Mouse (Mus musculus): ENCODE measurements around the gene Lsm4.
A peak's percentile ranks its signal among the peaks of the same experiment; 100 is the strongest.

Lsm4 gene

DNA sequence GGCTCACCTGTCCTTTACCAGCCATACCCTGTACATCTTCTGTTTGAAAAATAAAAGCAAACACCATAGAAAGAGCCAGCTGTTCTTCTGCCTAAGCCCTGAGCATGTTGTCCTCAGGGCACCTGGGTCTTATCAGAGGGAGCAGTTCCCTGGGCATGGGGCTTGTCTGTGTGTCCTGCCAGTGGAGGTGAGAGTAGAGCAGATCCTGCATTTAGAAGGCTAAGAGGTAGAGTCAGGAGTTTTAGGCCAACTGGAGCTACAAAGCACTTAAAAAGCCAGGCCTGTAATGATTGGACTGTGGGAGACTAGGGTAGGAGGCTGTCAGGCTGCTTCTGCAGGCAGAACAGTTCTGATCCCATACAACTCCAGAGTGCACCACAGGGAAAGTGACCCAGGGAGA lies 5.6 kb downstream of the Lsm4 start:
- no peak for DNase-seq (ENCODE audit: low read depth, low spot score)

DNA sequence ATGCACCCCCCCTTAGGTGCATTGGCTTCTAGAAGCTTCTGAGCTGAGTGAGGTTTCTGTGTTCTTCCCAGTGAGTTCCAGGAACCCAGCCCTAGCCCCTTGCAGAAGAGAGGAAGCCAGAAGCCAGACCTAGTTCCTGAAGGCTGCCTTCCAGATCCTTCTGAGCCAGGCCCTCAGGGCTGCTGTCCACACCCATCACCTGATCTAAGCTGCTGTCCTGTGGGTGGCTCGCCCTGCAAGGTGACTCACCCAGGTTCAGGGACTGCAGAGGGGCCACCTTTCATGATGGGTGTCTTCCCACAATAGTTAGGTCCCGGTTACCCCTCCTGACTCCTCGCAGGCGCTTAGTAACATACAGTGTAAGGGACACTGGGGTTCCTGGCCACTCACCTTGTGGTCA lies 6.4 kb downstream of the Lsm4 start:
- DNase-seq (ENCODE audit: low read depth, low spot score): peak; percentile 55

DNA sequence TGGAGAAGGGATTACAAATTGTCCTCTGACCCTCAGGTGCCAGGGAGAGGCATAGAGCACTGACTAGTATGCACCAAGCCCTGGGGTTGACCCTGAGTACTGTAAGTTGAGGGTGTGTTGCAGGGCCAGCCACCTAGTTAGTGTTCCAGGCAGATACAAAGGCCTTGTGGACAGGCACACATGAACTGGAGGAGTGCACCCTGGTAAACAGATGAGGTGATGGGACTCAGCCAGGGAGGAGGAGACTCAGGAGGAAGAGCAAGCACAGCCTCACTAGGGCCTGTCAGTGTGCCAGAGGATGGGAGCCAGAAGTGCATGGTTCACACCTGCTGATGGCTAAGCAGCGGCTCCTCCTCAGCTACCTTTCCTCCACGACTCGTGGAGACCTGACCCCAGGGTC lies 7.0 kb downstream of the Lsm4 start:
- DNase-seq (ENCODE audit: low read depth, low spot score): no peak

DNA sequence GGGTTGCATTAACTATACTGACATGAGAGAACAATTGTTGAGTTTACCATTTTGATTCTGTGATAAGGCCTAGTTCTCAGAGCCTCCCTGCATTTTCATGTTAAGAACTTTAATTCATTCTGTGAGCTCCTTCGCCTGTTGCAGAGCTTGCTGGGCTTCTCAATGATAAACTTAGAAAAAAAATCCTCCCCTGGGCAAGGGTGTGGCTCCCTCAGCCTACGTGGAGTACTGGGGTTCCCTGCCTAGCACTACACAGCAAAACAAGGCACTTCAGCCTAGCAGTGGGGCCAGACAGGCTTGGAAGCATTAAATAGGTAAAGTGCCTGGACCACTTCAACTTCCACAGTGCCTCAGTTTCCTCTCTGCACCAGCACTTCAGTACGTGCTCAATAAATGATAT lies 8.4 kb downstream of the Lsm4 start:
- no peak for DNase-seq (ENCODE audit: low read depth, low spot score)

DNA sequence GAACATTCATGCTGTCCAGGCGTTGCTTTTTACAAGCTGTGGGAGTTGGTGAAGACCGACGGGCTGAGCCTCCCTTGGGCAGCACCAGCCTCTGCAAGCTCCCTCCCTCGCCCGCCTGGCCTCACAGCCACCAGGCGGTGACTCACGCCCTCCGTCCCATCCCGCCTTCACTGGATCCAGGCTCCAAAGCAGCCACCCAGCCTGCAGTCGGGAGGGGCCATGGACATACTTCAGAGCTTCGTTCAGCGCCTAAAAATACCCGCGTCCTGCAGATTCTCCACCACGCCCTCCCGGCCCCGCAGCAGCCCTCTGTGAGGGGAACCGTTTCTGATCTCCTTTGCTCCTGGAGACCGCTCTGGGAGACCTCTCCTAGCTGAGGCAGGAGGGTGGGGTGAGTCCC lies 9.1 kb downstream of the Lsm4 start:
- DNase-seq (ENCODE audit: low read depth, low spot score): peak; percentile 89

DNA sequence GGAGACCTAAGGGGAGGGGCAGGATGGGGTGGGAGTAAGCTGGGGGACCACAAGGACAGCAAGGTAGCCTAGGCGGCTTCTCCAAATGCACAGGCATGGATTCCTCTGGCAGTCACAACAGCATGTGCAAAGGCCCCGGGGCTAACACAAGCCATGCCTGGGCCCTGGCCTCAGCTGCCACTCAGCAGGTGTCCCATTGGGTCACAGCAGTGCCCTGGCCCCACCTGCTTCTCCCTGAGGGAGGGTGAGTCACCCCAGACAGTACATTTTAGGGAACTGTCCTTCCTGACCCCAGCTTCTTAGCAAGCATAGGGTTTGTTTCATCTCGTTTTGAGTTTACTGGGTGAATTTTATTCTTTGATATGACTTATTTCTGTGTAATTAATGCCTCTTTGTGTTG lies 9.6 kb downstream of the Lsm4 start:
- DNase-seq (ENCODE audit: low read depth, low spot score): no peak

DNA sequence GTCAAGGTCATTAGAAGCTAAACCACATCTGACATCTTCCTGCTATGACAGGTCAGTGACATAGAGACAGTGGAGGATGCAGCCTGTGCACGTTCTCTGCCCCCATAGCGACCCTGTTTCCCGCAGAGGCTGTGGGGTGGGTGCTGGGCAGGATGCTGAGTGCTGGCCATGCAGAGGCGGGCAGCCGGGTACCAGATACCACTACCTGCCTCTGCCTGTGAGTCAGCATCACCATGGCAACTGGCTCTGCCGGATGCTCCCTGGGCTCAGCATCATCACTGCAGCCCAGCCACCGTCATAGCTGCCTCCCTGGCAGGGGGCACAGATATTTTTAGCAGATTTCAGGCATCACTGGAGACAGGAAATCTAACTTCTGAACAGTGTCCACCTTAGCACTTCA lies 11.2 kb downstream of the Lsm4 start:
- DNase-seq (ENCODE audit: low read depth, low spot score): no peak

DNA sequence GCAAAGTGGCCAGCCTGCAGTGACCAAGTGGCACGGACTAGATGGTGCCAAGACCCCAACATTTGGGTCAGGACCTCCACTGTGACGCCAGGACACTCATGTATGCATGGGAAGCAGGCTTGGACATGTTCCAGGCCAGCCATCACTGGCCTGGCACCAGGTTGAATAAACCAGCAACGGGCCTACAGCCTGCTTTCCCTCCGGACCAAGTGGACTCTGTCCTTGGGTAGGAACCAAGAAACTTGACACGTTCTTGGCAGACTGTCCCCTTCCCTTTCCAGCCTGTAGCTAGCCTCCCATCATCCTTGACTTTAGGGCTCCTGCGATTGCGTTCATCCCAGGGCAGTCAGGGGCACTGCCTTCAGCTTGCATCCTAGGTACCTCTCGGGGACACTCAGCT lies 14.5 kb downstream of the Lsm4 start:
- peak; percentile 76 for DNase-seq (ENCODE audit: low read depth, low spot score)

DNA sequence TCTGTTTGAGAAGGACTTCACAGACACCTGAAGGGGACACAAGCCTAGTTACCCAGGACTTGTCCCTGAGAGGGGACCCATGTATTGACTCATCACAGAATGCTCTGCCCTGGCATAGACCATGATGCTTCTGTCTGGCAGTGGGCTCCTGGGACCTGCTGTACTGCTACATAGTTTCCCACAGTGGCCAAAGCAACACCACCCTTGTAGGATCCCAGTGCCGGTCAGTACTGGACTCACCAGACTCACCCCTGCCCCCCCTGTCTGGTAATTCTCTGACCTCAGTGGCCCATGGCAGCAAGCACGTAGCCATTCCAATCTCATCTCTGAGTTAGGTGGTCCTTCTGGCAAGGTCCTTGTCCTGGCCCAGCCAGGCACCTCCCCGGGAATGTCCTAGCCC lies 15.1 kb downstream of the Lsm4 start:
- DNase-seq (ENCODE audit: low read depth, low spot score): no peak

DNA sequence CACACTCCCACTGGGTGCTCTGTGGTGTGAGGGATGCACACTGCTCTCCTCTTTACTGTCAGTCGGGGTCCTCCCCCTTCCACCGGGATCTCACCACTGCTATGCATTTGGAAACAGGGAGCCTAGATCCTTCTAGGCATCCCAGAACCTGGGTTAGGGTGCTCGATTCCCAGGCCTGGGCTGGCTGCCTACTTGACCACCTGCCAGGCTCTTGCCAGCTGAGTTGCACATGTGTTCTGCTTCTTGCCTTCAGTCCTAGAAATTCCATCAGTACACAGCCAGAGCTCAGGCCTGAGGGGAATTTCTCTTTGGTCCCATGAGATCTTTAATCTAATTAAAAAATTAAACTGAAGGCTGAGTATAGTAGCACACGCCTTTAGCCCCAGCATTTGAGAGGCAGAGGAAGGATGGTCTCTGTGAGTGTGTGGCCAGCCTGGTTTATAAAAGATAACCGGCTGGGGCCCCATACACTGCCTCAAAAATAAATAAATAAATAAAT lies 16.9 kb downstream of the Lsm4 start:
- peak; percentile 45 for DNase-seq (ENCODE audit: low read depth, low spot score)

DNA sequence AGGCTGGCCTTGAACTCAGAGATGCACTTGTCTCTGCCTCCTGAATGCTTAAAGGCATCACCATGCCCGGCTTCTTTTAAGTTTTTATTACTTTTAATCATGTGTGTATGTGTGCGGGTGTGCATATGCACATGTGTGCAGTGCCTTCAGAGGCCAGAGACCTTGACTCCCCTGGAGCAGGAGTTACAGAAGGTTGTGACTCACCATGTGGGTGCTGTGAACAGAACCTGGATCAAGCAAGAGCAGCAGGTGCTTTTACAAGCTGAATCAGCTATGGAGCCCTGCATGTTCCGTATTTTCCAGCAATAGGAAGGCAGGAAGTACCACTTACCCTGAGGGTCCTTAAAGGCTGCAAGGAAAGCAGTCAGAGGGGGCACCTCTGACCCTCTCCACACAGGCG lies 18.2 kb downstream of the Lsm4 start:
- DNase-seq (ENCODE audit: low read depth, low spot score): no peak

DNA sequence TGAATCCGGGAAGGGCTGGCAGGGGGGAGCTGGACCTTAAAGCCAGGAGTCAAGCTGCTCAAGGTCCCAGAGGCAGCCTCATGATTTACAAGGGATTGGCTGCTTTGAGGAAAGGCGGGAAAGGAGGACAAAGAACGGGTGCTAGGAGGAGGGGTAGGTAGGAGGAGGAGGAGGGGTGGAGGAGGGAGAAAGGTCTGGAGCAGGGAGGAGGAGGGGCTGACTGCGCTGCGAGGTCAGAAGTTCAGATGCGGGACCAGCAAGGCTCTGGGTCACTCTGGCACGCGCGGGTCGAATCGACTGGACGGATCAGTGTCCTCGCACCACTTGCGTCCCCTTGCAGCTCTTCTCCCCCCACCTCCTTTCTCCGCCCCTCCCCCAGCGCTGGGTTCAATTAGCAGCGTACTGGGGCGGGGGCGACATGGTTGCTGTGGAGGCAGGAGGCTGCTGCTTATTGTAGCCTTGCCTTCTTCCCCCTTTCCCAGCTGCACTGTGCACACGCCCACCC lies 18.7 kb downstream of the Lsm4 start:
- no peak for DNase-seq (ENCODE audit: low read depth, low spot score)

DNA sequence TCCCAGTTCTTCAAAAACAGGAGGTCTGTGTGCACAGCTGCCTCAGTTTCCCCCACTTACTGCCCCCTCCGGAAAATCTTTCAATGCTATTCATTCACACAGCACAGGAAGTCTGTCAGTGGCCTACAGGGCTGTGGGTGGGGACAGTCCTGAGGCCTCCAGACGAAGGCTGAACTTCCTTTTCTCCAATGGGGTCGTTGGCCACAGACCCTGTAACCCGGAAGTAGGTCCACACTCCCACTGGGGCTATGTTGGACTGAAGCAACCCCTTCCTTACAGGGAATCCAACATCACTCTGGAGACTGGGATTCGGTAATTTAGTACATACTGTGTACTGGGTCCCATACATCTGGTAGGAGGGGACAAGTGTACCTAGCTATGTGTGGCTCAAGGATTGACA lies 20.6 kb downstream of the Lsm4 start:
- DNase-seq (ENCODE audit: low read depth, low spot score): no peak

DNA sequence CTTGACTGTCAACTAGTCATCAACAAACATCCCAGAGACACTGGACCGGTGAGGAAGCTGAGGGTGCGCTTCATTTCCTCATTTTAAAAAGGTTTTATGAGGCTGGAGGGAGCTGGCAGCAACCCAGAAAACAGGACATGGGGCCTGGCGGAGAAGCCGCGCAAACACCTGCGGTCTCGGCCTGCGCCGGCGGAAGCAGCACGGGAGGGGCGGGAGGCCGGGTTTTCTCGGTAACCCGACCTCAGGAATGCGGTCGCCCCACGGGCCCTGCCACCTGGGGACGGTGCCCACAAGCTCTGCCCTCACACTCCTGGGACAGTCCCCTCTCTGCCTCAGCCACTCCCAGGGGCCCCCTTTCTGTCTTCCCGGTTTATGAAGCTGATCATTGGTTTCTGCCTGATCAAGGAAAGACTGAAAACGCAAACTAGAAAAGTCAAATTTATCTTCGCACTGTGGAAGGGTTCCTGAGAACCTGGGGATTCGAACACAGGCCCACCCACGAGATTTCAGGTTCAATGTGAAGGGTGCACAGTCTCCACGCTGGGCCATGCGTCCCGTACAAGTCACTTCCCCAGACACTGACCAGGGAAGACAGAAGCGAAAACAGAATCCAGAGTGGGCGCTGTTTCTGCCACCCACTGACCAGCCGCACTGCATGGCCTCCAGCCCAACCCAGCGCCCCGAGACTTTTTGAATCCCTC lies 22.4 kb downstream of the Lsm4 start:
- DNase-seq (ENCODE audit: low read depth, low spot score): no peak

DNA sequence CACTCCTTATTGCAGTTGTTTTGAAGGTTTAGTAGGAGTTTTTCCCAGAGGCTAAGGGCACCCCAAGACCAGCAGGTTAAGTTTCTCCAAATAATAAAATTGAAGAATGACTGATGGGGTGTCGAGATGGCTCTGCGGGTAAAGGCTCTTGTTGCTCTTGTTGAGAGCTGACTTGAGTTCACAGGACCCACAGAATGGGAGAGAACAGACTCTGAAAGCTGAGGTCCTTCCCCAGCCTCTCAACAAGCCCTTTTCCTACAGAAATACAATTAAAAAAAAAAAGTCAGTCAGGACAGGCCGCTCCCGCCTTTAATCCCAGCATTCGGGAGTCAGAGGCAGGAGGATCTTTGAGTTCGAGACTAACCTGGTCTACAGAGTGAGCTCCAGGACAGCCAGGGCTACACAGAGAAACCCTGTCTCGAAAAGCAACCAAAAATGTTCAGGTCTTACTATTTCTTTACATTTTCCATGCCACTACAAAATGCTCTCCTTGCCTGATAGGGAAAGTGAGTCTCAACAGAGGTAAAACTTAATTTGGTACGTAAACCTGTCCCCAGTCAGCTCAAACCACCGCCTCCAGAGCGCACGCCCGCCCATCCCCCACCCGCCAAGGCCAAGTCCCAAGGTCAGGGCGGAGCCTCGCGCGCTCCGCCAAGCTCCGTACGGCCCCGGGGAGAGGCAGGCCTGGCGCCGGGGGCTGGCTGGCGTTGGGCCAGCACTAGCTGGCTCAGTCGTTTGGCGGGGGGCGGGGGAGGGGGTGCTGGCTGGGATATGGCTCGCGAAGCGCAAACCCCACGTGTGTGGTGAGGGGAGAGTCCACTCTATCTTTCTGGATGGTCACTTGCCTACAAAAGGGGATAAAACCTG lies 23.2 kb downstream of the Lsm4 start:
- DNase-seq (ENCODE audit: low read depth, low spot score): no peak

DNA sequence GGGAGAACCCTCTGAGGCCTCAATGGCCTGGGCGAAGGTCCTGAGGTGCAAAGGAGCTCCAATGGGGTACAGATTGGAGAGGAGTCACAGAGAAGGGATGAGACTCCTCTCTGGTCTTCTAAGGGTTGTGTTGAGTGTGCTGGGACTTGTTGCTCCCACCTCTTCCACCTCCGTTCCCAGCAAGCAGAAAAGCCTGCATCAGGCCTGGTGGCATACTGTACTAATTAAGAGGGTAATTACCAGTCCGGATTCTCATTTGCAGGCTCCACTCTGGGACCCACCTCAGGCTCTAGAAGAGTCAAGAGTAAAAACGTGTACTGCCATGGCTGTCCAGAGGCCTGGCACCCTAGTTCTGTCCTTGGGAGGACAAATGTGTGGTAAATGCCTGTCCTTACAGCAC lies 23.9 kb downstream of the Lsm4 start:
- no peak for DNase-seq (ENCODE audit: low read depth, low spot score)

DNA sequence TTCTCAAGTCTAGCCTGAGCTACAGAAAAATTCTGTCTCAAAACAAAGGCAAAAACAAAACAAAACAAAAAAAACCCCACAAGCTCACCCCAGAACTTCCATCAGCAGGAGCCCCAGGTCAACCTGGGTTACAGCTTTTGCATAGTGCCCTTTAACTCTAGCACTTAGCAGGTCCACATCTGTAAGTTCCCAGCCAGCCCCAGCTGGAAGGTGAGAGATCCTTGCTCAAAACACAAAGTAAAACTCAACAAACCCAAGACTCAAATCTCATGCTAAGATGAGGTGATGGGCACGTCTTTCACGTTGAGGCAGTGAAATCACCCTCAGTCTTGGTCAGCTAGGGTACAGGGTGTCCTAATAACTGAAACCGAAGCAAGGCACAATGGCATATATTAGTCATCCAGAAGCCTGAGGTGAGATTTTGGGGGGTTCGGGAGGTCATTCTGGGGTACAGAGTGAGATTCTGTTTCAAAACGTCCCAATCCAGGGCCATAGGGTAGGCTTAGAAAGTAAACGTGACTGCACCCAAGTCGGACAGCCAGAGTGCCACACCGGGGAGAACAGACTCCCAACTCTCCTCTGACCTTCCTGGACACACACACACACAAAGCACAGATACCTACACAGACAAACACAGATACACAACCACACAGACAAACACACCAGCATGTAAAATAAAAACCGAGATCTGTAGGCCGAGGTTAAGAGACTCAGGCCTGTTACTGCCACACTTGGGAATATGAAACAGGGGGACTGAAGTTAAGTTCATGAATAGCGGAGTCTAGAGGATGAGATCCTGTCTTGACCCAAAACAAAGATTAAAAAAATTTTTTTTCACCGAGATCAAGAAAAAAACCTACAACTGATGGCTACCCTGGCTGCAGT lies 24.6 kb downstream of the Lsm4 start:
- DNase-seq (ENCODE audit: low read depth, low spot score): no peak

DNA sequence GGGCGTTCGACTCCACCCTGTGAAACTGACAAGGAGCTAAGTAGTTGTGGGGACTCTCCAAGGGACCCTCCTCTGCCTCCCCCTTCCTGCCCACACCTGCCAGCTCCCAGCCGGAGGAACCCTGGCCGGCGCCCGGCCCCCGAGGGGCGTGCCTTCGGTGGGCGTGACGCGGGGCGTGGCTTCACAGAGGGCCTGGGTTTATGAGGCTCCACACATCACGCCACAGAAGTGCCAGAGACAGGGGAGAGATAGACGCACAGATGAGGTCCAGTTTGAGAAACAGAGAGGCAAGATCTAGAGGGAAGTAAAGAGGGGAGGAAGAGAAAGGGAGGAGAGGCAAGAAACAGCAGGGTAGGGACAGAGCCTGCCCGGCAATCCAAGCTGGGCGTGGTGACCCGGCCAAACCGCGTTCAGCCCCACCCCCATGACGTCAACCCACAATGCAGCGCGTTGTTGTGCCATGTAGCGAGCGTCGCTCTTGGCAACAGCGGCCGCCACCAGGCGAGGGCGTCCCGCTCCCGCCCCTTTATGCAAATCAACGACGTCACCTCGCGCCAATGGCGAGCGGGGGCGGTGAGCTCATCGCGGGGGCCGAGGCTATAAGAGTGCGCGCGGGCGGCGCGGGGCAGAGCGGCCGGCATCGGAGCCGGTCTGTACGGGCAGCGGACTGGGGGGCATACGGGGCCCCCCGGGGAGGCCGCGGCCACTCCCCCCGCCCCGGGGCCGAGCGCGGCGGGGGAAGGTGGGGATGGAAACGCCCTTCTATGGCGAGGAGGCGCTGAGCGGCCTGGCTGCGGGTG lies 25.5 kb downstream of the Lsm4 start, which contains the start of gene Jund:
Gene Jund, plus strand, starts transcription at position 640 of the 800 bp plus-strand sequence.
- DNase-seq (ENCODE audit: low read depth, low spot score): peak; percentile 99

DNA sequence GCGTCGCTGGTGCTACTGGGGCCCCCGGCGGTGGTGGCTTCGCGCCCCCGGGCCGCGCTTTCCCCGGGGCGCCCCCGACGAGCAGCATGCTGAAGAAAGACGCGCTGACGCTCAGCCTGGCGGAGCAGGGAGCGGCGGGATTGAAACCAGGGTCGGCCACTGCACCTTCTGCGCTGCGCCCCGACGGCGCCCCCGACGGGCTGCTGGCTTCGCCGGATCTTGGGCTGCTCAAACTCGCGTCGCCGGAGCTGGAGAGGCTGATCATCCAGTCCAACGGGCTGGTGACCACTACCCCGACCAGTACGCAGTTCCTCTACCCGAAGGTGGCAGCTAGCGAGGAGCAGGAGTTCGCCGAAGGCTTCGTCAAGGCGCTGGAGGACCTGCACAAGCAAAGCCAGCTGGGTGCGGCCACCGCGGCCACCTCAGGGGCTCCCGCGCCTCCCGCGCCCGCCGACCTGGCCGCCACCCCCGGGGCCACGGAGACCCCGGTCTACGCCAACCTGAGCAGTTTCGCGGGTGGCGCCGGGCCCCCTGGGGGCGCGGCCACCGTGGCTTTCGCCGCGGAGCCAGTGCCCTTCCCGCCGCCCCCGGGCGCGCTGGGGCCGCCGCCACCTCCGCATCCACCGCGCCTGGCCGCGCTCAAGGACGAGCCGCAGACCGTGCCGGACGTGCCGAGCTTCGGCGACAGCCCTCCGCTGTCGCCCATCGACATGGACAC lies 26.2 kb downstream of the Lsm4 start:
- DNase-seq (ENCODE audit: low read depth, low spot score): peak; percentile 68

DNA sequence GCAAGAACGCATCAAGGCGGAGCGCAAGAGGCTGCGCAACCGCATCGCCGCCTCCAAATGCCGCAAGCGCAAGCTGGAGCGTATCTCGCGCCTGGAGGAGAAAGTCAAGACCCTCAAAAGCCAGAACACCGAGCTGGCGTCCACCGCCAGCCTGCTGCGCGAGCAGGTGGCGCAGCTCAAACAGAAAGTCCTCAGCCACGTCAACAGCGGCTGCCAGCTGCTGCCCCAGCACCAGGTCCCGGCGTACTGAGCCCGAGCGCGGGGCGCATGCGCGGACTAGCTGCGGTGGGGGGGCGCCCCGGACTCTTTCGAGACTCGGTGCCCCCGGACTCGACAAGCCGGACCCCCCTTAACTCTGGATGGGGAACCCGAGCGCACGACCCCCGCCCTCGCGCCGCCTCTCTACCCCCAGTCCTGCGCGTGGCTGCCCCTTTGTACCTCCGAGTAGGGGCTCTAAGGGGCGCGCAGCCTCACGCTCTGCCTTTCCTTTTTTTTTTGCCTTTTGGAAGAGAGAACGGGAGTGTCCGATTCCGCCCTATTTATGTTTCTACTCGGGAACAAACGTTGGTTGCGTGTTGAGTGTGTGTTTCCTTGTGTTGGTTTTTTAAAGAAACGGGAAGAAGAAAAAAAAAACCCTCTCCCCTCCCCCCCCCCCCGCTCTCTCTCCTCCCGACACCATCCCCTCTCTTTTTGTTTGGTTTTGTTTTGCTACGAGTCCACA lies 26.9 kb downstream of the Lsm4 start:
- peak; percentile 82 for DNase-seq (ENCODE audit: low read depth, low spot score)

All from 3T3-L1 (cell line).